Mouse (Mus musculus): ENCODE results near the gene March4. TPM values are rescaled to one million over a fixed set of nuclear protein-coding genes. Genes with fewer than 3 reads are reported as not detected.

Gene March4
- polyA plus RNA-seq, 1 experiment: 0.05 TPM

DNA sequence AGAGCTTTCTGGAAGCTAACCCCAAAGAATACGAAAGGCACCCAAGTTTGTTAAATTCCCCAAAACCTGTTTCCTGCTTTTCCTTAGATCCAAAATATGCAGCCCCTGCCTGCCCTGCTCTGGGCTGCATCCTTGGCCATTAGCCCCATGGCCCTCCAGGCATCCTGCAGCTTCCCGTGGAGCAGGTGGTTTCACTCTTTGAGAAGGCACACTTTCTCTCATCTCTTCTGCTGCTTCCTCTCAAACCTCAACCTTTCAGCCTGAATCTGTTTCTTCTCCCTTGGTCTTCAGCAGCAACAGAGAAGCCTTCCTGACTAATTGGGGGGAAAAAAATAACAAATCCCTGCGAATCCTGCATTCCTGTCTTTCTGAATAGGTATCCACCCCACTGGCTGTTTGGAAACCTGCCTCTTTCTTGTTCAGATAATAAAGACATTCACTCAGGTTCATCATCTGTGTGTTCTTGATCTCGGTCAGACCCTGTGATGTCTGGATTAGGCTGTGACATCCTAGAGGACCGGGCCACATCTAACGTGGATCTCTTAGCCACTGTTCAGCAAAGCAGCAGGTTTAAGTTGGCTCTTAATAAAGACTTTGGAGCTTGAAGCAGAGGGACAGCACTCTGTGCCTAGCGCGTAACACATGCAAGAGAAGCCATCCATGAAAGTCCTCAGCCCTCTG, 6.1 kb downstream of the March4 start:
- Histone ChIP-seq H3K4me3 (ENCODE audit: insufficient read depth, low read depth, low read length) (no peak overlapping the region), H3K36me3 (ENCODE audit: control insufficient read depth, insufficient read depth, low read length) (no peaks in the 10 kb centered on the region), H3K4me1 (ENCODE audit: control insufficient read depth, insufficient read depth, low read length) (no peaks in the 10 kb centered on the region), H3K27ac (ENCODE audit: insufficient read depth, low read depth, low read length) (no peak overlapping the region), H3K27me3 (replicated peaks; ENCODE audit: control insufficient read depth, insufficient read depth, low read length) (no peaks in the 10 kb centered on the region)
- 57% methylated on average over 8 of the region's 8 CpGs for WGBS
- TF ChIP-seq CTCF (conservative IDR thresholded peaks at IDR 0.05; ENCODE audit: insufficient read depth, insufficient read length, low read depth, low read length) (no peak), POLR2A (IDR thresholded peaks at IDR 0.05; ENCODE audit: low read depth, low read length) (no peak)
- no peak for DNase-seq

DNA sequence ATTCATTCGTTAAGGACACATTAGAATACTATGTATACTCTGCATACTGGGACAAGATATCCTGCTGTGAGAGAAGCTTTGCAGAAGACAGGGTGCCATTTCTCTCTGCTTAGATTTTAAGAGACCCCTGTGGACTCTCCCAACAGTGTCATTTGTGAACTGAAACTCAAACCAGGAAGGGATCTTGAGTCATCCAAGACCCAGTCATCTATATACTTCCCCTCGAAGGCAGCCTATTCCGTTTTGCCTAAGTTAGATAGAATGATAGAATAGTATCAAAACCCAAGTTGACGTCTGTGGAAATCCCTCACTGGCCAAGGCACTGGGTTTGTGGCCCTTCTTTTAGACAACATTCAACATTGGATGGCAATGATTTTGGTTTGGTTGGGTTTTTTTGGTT, 7.5 kb downstream of the March4 start:
- Histone ChIP-seq H3K27ac (ENCODE audit: insufficient read depth, low read depth, low read length) (no peak overlapping the region), H3K4me1 (ENCODE audit: control insufficient read depth, insufficient read depth, low read length) (no peaks in the 10 kb centered on the region), H3K36me3 (ENCODE audit: control insufficient read depth, insufficient read depth, low read length) (no peaks in the 10 kb centered on the region), H3K4me3 (ENCODE audit: insufficient read depth, low read depth, low read length) (no peak overlapping the region), H3K27me3 (replicated peaks; ENCODE audit: control insufficient read depth, insufficient read depth, low read length) (no peaks in the 10 kb centered on the region)
- WGBS: 85% methylated on average over 4 of the region's 4 CpGs
- no peak for TF ChIP-seq CTCF (conservative IDR thresholded peaks at IDR 0.05; ENCODE audit: insufficient read depth, insufficient read length, low read depth, low read length)
- no peak for TF ChIP-seq POLR2A (IDR thresholded peaks at IDR 0.05; ENCODE audit: low read depth, low read length)
- no peak for DNase-seq

DNA sequence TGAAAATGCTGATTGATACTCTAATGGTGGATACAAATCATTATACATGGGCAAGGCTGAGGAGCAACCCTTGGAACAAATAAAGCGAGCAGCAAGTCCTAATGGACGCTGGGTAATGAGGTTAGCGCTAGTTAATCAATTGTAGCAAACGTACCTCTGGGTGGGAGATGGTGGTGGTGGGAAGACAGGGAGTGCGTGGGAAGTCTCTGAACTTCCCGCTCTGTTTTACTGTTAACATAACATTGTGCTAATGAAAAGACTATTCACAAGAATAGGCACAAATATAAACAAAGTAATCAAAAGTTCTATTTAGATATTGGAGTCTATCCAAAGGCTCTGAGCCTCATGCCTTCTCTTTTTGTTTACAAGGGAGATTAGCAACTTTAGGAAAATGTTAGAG, 13.1 kb downstream of the March4 start:
- no peak for DNase-seq
- Histone ChIP-seq H3K27me3 (replicated peaks; ENCODE audit: control insufficient read depth, insufficient read depth, low read length) (no peaks in the 10 kb centered on the region; the same call in 1 of the 2 replicates), H3K4me1 (ENCODE audit: control insufficient read depth, insufficient read depth, low read length) (no peaks in the 10 kb centered on the region), H3K36me3 (ENCODE audit: control insufficient read depth, insufficient read depth, low read length) (no peaks in the 10 kb centered on the region), H3K27ac (ENCODE audit: insufficient read depth, low read depth, low read length) (no peak overlapping the region), H3K4me3 (ENCODE audit: insufficient read depth, low read depth, low read length) (no peak overlapping the region)
- no peak for TF ChIP-seq POLR2A (IDR thresholded peaks at IDR 0.05; ENCODE audit: low read depth, low read length)
- no peak for TF ChIP-seq CTCF (conservative IDR thresholded peaks at IDR 0.05; ENCODE audit: insufficient read depth, insufficient read length, low read depth, low read length)
- 33% methylated on average over 6 of the region's 6 CpGs for WGBS

DNA sequence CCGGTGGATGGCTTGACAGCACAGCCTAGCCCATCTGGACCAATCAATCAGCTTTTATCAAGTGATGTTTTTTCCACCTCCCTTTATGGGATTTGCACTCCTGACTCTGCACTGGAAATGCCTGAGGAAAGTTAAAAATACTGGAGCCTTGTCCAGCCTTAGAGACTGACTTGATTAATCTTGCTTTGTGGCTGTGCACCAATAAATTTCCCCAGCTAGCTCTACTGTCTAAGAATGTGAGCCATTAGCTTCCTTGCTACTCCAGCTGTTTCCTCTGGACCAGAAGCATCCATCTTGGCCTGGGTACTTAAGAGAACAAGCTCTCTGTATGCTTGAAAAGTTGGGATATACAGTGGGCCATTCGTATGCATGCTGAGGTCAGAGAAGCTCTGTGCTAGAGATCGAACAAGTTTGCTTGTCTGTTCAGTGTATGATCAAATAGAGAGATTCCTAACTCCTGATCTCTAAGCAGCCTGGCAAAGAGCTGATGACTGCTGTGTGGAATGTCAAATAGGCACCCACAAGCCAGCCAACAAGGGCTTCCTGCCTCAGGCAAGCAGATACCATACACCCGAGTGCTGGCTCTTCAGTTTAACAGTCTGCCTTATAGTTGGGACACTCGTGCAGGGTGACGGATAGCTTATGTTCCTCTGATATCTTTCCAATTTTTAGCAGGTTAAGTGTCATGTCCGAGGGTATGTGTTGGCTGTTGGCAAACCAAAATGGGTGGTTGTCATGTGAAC, 25.8 kb downstream of the March4 start:
- Histone ChIP-seq H3K4me3 (ENCODE audit: insufficient read depth, low read depth, low read length) (no peak overlapping the region), H3K4me1 (ENCODE audit: control insufficient read depth, insufficient read depth, low read length) (no peaks in the 10 kb centered on the region), H3K27me3 (replicated peaks; ENCODE audit: control insufficient read depth, insufficient read depth, low read length) (no peaks in the 10 kb centered on the region), H3K27ac (ENCODE audit: insufficient read depth, low read depth, low read length) (no peak overlapping the region), H3K36me3 (ENCODE audit: control insufficient read depth, insufficient read depth, low read length) (no peaks in the 10 kb centered on the region)
- TF ChIP-seq CTCF (conservative IDR thresholded peaks at IDR 0.05; ENCODE audit: insufficient read depth, insufficient read length, low read depth, low read length): no peak
- TF ChIP-seq POLR2A (IDR thresholded peaks at IDR 0.05; ENCODE audit: low read depth, low read length): no peak
- 69% methylated on average over 7 of the region's 7 CpGs for WGBS
- DNase-seq: peak; percentile 1

DNA sequence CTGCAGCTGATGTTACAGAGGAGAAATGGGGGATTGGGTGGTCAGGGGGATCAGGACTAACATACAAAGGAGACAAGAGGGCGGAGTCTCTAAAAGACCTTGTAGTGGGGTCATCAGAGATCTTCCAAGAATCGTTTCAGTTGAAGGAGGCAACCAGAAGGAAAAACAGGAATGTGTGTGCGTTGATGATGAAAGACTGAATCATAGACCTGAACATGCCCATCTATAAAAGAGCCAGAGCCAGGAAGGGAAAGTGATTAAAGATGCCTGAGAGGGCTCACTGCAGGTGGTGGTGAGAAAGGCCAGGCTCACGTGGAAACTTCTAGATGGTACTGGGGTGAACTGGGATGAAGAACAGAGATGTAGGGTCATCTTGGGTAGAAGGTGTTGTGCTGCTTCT, 27.2 kb downstream of the March4 start:
- Histone ChIP-seq H3K4me1 (ENCODE audit: control insufficient read depth, insufficient read depth, low read length) (no peaks in the 10 kb centered on the region), H3K36me3 (ENCODE audit: control insufficient read depth, insufficient read depth, low read length) (no peaks in the 10 kb centered on the region), H3K4me3 (ENCODE audit: insufficient read depth, low read depth, low read length) (no peak overlapping the region), H3K27me3 (replicated peaks; ENCODE audit: control insufficient read depth, insufficient read depth, low read length) (no peaks in the 10 kb centered on the region), H3K27ac (ENCODE audit: insufficient read depth, low read depth, low read length) (no peak overlapping the region)
- WGBS: 75% methylated on average over 4 of the region's 4 CpGs
- TF ChIP-seq CTCF (conservative IDR thresholded peaks at IDR 0.05; ENCODE audit: insufficient read depth, insufficient read length, low read depth, low read length) (no peak), POLR2A (IDR thresholded peaks at IDR 0.05; ENCODE audit: low read depth, low read length) (no peak)
- no peak for DNase-seq

DNA sequence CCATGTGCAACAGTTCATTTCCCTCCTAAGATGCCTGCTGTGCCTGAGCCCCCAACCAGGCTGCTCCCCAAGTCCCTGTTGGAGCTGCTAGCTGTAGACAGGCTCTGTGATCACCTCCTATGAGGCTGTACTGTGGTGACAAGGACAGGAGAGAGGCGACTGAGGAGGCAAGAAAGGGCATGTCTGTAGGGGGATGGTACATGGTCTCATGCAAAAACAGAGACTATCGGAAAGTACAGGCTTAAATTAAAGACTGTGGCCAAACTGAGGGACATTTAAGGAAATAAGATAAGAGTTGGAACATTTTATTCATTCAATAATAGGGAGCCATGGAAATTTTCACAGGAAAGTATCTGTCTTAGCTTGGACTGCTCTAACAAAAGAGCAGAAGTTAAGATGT, 29.1 kb downstream of the March4 start:
- no peaks in the 10 kb centered on the region for H3K27me3 ChIP-seq (replicated peaks; ENCODE audit: control insufficient read depth, insufficient read depth, low read length)
- no peak overlapping the region for H3K4me3 ChIP-seq (ENCODE audit: insufficient read depth, low read depth, low read length)
- TF ChIP-seq CTCF (conservative IDR thresholded peaks at IDR 0.05; ENCODE audit: insufficient read depth, insufficient read length, low read depth, low read length): no peak
- no peak for TF ChIP-seq POLR2A (IDR thresholded peaks at IDR 0.05; ENCODE audit: low read depth, low read length)
- no peak overlapping the region for H3K27ac ChIP-seq (ENCODE audit: insufficient read depth, low read depth, low read length)
- H3K4me1 ChIP-seq (ENCODE audit: control insufficient read depth, insufficient read depth, low read length): no peaks in the 10 kb centered on the region
- DNase-seq: no peak
- WGBS: 83% methylated on average over 2 of the region's 2 CpGs
- no peaks in the 10 kb centered on the region for H3K36me3 ChIP-seq (ENCODE audit: control insufficient read depth, insufficient read depth, low read length)

DNA sequence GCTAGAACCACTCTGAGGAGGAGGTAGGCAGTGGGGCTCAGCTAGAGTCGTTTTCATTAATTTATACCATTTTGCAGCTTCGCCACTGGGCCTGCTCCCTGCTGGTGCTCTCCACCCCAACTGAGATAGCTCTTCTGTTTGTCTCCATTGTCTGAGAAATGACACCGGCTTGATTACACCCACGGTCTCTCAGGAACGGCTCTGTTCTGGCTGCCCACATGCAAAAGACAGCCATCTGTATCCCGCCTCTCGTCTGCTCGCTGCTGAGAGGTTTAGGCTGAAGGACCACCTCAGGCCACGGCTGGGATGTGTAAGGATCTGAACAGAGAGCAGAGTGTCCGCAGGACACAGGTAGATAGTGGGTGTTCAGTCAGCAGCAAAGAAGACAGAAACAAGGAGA, 30.5 kb downstream of the March4 start:
- Histone ChIP-seq H3K27me3 (replicated peaks; ENCODE audit: control insufficient read depth, insufficient read depth, low read length) (no peaks in the 10 kb centered on the region), H3K36me3 (ENCODE audit: control insufficient read depth, insufficient read depth, low read length) (no peaks in the 10 kb centered on the region), H3K4me1 (ENCODE audit: control insufficient read depth, insufficient read depth, low read length) (no peaks in the 10 kb centered on the region), H3K27ac (ENCODE audit: insufficient read depth, low read depth, low read length) (no peak overlapping the region), H3K4me3 (ENCODE audit: insufficient read depth, low read depth, low read length) (no peak overlapping the region)
- no peak for TF ChIP-seq POLR2A (IDR thresholded peaks at IDR 0.05; ENCODE audit: low read depth, low read length)
- no peak for TF ChIP-seq CTCF (conservative IDR thresholded peaks at IDR 0.05; ENCODE audit: insufficient read depth, insufficient read length, low read depth, low read length)
- WGBS: 61% methylated on average over 10 of the region's 10 CpGs
- DNase-seq: no peak
